Mouse (Mus musculus): ENCODE data around the gene Tmem43.

DNA sequence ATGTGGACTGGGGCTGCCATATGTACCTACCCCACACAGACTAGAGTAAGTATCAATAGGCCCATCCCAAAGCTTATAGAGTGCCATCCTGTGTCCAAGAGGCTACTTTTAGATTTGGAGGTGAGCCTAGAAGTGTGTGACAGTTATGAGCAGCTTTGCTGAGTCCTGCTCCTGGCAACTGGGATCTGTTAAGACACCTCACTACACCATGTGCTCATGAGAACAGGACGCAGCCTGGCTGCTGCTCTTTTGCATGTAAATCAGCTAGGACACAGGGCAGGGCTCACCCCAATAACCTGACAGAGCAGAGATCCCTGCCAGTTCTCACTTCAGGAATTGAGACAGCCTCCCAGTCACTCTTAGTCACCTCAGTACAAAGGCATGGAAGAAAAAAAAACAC lies 6.4 kb upstream of the Tmem43 start:
- TF ChIP-seq CTCF (IDR thresholded peaks at IDR 0.05; ENCODE audit: low read depth, low read length) (no peak), POLR2A (IDR thresholded peaks at IDR 0.05; ENCODE audit: borderline replicate concordance, low read depth, low read length) (no peak)

All from bone marrow macrophage, adult 2 months (primary cell).